Mouse (Mus musculus): ENCODE measurements at regions not wholly inside any gene's neighbourhood (a gene's known extent, or its start where the extent isn't known, plus 50 kb on each side); places are given as distances from the start of the nearest gene placed in this dataset.
A peak's percentile ranks its signal among the peaks of the same experiment; 100 is the strongest.

DNA sequence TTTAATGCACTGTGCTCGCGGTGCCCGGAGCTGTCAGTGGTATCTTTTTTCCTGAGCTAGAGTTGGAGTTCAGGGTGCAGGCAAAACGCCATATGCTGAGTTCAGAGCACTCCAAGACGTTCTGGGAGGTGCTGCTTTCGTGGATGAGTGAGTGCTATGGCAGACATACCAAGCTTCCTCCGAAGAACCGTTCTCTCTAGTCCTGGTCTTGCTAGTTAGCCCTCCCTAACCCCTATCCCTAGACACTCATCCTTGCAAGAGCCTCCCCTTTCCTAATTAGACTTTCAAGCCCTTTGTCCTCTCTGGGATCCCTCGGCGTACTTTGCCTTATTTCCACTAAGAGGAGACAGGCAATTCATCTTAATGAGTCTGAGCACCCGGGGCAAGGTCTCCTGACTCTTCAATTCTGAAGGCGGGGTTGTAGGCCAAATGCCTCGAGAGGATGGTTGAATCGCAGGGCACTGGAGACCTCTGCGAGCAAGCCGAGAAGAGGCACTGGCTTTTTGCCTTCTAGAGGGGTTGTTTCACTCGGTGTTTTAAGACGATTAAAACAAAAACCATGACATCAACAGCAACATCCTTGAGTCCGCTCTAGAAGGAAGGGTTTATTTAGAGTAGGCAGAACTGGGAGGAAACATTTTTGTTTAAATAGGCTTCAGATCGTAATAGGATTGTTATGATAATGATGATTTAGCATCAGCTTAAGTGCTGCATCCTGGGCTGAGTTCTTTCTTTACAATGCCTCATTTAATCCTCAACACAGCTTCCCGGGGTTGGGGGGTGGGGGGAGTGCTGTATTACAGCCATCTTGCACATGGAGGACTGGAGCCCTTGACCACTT is 243.6 kb downstream of the Ndfip2 start:
- DNase-seq (ENCODE audit: low spot score in 2 of 2): no peak

DNA sequence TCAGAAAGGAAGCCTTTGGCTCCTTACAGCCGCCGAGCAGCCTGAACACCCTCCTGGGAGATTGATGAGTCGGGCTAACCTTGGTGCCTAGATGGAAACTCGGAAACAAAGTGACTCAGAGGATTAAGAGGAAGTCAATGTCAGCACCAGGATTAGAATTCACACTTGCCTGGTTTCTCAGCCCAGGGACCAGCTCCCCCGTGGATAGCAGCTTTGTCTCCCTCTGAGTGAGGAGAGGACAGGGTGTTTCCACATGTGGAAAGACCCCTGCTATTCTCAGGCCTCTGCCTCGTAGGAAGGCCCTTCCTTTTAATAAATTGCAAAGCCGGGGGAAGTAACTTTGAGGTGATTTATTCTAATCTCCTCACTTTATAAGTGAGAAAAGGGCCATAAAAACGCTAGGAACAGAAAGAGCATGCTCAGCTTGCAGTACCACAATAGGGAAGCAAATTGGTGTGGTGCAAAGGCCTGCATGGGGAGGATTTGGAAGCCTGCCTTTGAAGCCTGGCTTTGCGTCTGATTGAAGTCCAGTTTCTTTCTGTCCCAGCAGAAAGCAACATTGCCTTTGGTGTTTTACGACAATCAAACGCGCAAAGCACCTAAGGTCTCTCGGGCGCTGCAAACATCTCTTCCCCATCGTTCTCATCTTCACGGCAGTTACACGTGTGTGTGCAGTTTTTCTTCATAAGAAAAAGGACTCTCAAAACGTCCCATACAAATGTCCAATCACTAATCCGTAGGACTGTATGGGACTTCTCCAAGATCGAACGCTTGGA is 242.8 kb downstream of the Ndfip2 start:
- DNase-seq (ENCODE audit: low spot score in 2 of 2): no peak

DNA sequence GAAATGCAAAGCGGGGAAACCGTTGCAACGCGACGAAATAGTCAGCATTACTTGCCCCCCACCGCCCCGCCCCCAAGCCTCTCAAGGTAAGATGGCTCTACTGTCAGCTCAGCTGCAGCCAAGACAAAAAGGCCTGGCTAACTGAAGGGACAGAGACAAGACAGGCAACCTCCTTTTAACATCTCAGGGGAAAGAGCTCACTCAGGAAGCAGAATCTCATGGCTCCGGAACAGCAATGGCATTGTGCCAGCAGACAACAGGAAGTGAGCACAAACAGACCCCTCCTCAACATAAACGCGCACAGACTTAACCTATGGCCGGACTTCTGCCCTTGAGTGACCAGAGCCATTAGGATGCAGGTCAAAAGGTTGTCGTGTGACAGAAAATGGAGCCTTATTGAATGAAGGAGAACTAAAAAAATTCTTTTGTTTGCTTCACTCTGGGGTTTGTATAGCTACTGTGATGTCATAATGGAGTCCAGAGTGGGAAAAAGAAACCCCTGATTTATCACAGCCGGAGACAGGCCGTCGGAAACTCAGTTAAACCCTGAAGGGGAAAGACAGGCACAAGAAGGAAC is 241.0 kb downstream of the Ndfip2 start:
- DNase-seq (ENCODE audit: low spot score in 2 of 2): no peak

- no peak for DNase-seq (ENCODE audit: low spot score in 2 of 2)
These were observed 240.0 kb downstream of the Ndfip2 start for GRCm38 (mm10) chr14:105498155-105498906.

DNA sequence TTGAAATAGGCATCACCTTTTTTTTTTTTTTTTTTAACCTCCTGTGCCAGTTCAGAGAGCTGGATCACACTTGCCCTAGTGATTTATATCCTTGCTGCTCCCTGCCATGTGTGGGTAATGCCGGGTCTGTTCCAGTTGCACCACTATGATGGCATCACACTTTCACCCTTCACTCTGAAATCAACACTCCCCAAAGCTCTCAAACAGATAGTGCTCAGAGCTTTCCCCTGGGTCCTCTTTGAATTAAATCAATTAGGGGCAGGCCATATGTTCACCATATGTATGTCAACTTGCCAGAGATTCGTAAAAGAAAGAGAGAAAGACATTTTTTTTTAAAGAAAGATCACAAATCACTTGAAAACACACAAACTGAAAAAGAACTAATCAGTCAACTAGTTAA is 236.8 kb downstream of the Ndfip2 start:
- DNase-seq (ENCODE audit: low spot score in 2 of 2): no peak

GRCm38 (mm10) chr14:105494415-105494814 is 236.0 kb downstream of the Ndfip2 start:
- no peak for DNase-seq (ENCODE audit: low spot score in 2 of 2)

- no peak for DNase-seq (ENCODE audit: low spot score in 2 of 2)
These were observed 231.8 kb downstream of the Ndfip2 start for GRCm38 (mm10) chr14:105490158-105490557.

GRCm38 (mm10) chr14:105483352-105484083 is 225.1 kb downstream of the Ndfip2 start:
- peak in 1 of 2 experiments; percentile 53 for DNase-seq (ENCODE audit: low spot score in 2 of 2)

DNA sequence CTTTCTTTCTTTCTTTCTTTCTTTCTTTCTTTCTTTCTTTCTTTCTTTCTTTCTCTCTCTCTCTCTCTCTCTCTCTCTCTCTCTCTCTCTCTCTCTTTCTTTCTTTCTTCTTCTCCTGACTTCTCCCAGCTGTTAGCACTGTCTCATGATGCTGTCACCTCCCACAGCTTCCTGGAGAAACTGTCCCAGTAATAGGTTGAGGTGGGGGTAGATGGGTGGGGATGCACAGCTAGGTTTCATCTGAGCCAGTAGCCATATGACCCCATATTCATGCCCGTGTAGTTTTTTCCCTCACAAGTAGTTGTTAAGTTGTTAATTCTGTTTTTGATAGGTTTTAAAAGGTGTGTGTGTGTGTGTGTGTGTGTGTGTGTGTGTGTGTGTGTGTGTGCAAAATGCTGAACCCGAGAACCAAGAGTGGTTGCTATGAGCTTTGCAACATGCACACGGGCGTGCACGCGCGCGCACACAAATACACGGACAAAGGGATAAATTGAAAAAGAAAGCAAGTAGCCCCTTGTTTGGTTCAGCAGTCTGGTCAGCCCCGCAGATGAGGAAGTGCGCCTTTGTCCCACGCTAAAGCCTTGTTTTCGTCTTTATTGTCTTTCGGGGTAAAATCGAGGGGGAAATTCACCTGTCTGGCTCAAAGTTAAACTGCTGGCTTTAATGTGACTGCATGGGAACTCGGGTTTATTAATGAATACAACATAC is 224.4 kb downstream of the Ndfip2 start:
- DNase-seq (ENCODE audit: low spot score in 2 of 2): no peak

DNA sequence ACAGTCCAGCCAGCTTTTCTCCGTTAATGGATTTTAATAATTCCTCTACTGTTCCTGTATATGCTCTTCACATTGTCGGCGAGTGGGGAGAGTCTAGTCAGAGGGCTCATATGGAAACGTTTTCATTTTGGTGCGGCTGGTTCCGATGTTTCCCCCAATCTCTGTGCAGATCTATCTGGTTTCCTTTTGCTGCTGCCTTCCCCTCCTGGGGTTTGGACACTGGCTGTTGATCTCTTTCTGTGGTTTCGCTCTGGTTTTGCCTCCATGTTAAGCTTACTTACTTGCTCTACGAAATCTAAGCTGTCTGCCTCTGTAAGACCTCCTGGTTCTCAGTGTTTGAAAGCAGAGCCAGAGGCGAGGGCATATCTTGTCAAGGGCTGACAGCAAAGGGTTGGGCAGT is 221.7 kb downstream of the Ndfip2 start:
- DNase-seq (ENCODE audit: low spot score in 2 of 2): no peak

DNA sequence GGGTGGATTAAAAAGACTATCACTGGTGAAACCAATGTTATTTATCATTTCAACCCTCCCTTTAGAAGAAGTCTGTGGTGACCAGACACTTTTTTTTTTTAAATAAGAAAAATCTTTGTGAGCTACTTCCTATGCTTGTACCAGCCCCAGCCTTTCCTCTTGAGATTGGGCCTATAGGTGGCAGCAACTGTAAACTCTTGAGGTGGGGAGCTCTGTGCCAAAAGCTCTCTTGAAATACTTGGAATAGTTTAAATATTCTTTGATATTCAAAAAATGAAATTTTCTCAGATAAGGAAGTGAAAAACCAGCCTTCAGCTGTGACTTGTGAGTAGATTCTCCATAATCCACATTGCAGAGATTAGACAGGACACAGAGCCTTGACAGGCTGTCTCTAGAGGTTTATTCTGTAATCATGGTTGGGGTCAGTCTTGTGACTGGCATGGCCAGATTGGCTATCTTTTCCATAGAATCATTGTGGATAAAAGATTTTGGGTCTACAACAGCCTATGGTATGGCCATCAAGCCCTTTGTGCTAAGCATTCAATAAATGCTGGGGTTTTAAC is 216.7 kb downstream of the Ndfip2 start:
- DNase-seq (ENCODE audit: low spot score in 2 of 2): peak in 1 of 2 experiments; percentile 42

DNA sequence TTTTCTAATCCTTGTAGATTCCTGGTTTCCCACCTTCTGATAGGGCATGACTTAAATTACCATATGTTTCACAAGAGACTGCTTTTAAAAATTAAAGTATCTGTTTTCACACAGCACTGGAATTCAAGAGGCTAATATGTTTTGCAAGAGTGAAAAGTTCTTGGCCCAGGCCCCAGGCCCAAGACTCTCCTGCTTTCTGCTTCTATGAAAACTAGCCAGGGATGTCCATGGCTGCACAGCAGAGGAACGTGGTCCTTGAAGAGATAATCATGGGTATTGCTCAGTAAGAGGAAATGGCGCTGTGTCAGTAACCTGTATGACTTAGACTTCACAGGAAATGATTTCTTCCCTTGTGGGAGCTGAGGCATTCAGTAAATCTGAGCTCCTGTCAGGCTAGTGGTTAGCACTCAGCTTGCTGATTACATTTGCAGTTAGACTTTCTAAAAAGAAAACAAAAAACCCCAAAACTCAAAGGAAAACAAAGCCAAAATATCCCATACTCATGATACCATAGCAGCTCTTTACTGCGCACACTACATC is 190.6 kb downstream of the Ndfip2 start:
- no peak for DNase-seq (ENCODE audit: low spot score in 2 of 2)

DNA sequence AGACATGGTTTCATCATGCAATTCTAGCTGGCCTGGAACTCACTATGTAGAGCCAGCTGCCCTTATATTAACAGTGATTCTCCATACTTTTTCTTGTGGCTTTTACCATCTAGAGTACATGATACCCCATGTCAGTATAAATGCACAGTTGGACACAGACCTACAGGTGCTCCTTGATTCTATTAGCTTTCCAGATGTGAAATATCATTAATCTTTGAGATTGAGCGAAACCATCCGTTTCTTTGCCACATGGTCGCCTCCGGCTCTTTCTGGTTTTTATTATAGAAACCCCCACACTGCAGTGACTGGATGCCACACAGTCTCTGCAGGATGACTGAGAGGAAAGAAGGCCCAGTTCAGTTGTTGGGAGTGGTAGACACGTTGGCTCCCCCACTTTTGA is 188.7 kb downstream of the Ndfip2 start:
- no peak for DNase-seq (ENCODE audit: low spot score in 2 of 2)

- DNase-seq (ENCODE audit: low spot score in 2 of 2): no peak
These were observed 177.0 kb downstream of the Ndfip2 start for GRCm38 (mm10) chr14:105435343-105435742.

GRCm38 (mm10) chr14:105433456-105433855 is 175.1 kb downstream of the Ndfip2 start:
- DNase-seq (ENCODE audit: low spot score in 2 of 2): no peak

GRCm38 (mm10) chr14:105432670-105433069 is 174.3 kb downstream of the Ndfip2 start:
- no peak for DNase-seq (ENCODE audit: low spot score in 2 of 2)

GRCm38 (mm10) chr14:105431584-105431983 is 173.2 kb downstream of the Ndfip2 start:
- no peak for DNase-seq (ENCODE audit: low spot score in 2 of 2)

- no peak for DNase-seq (ENCODE audit: low spot score in 2 of 2)
These were observed 171.4 kb downstream of the Ndfip2 start for GRCm38 (mm10) chr14:105429664-105430257.

GRCm38 (mm10) chr14:105427474-105427901 is 169.1 kb downstream of the Ndfip2 start:
- peak; percentile 5 to 7 for DNase-seq (ENCODE audit: low spot score in 2 of 2)

Data from frontal cortex, postnatal 14 days (tissue).